Mouse (Mus musculus) ES-CJ7 (cell line): ENCODE results near the gene Ccdc157.

Experiments used
- DNase-seq: peaks from one replicate; pipeline ENCODE4 v3.0.0; 2011; ENCODE audit warnings: low read depth, low spot score

The Ccdc157 gene

DNA sequence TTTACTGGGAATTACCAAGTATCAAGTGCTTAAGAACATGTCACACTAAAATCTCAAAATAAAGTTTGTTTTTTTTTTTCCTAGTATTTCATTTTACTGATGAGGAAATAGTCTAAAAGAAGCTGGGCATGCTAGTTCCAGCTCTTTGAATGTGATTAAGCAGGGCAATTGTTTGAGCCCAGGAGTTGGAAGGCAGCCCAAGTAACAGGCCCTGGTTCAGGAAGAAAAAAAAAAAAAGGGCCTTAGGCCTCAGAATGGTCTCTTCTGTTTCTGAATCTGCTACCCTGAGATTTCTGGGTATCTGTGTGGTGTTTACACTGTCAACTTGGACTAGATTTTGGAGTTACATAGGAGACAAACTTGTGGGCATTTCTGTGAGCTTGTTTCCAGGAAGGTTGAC lies 23.4 kb upstream of the Ccdc157 start:
- DNase-seq, result no peak

DNA sequence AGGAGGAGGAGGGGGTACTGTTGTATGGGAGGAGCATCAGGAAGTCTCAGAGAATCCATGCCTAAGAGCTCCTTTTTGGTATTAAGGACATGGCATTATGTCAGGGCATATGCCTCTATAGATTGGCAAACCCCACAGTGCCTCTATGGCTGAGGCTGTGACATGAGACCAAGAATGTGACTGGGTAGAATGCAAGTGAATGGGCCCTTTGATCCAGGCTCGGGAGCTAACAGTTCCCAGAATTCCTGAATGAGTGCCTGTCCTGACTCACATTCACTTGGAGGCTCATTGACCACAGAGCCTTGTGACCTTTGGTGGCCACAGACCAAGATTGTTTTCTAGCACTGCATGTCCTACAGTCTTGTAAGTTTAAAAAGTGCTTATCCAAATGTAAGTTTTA lies 22.0 kb upstream of the Ccdc157 start:
- DNase-seq, result no peak

DNA sequence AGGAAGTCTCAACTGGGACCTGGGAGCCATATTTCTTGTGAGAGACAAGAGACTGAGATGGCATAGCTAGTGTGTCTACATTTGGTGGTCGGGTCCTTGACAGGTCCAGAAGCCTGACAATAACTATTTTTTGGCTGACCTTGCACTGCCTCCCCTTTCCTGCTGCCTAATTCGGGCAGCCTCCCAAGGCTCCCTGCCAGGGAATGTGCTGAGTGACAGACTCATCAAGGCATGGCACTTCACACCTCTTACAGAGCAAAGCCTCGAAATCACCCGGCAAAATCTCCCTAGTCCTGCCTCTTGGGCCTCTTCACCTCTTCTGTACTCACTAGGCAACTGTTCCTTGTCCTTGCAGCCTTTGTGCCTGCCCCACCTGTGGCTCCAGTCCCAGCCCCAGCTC lies 17.6 kb upstream of the Ccdc157 start:
- no peak for DNase-seq

DNA sequence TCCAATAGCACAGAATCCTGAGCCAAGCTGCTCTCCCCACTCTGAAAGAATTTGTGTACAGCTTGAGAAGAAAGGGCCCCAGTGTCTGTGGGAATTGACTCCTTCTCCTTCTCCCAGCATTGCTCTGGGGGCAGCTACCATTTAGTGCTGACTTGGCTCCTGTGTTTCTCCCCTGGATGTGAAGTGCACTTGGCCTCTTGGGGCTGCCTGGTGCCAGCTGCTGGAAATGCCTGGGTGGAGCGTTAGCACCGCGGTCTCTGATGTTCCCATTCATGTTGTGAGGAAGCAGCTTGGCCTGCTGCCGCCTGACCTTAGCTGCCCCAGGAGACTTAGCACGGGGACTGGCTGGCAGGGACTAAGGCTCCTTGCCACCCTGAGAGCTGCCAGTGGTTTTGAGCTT lies 14.5 kb upstream of the Ccdc157 start:
- DNase-seq, result no peak

DNA sequence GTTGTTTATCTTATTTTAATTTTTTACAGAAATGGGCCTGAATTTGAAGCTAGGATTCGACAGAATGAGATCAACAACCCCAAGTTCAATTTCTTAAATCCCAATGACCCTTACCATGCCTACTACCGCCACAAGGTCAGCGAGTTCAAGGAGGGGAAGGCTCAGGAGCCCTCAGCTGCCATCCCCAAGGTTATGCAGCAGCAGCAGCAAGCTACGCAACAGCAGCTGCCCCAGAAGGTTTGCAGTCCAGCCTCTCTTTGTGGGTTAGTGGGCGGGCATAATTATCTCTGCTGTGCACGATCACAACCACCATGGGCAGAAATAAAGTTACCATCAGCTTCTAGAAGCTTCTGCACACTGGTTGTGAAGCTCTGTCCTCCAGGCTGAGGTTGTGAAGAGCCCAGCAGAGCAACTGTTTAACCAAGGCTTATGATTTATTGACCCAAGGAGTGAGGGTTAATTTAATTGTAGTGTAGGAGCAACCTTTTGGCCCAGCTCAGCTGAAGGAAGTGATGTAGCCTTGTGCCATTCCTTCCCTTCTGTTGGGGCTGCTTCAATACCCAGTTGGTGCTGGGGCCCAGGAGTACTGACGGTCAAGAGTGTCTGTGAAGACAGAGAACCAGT lies 6.5 kb upstream of the Ccdc157 start:
- no peak for DNase-seq

DNA sequence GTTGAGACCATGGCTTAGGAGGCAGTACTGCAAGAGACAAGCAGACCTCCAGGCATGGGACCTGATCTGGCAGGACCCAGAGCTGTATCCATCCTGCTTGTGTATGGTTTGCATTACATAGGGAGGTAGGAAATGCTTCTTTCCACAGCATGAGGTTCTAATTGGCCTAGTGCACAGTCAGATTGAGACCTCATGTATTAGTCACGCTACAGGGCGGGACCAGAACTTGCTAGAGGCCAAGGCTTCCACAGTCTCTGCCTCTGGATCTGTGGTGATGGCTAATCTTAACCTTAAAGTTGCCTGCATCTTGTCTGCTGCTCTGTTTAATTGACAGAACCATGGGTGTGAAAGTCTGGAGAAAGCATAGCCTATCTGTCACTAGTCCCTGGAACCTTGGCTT lies 4.6 kb upstream of the Ccdc157 start:
- DNase-seq, result no peak

DNA sequence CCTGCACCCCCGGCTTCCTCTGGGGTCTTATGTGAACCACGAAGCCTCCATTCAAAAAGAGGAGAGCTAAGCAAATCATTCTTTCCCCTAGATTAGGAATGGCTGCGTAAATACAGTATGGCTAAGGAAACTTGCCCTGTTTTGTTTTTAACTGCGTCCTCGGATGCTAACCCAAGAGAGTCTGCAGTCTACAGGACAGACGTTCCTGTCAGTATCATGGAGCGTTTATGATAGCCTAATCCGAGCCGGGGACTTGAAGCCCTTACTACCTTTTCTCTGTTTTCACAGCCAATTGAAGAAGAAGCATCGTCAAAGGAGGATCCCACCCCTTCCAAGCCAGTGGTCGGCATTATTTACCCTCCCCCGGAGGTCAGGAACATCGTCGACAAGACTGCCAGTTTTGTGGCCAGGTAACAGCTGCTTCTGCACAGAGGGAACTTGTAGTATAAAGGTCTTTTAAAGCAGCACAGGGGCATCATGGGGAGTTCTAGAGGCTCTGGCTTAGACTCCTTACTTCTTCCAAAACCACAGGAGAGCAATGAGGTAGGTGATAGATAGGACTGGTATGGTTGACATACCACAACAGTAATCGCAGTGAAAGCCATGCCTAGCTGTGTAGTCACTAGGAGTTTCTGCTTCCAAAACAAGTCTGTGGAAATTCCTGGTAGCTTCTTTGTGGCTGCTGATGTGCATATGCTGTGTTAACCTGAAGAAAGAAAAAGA lies 826 bp upstream of the Ccdc157 start:
- no peak for DNase-seq

DNA sequence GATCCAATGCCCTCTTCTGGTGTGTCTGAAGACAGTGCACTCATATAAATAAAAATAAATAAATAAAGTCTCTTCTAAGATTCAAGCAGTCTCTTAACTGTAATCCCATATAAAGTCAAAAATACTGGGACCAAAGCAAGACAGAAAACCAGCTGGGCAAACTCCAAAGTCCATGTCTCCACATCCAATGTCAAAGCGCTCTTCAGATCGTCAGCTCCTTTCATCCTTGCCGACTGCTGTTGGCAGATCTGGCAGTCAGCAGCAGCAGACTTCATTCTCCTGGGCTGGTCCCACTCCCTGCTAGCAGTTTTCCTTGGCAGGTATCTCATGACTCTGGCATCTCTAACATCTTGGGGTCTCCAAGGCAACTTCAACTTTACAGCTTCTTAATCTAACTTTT lies 1.4 kb downstream of the Ccdc157 start:
- no peak for DNase-seq

DNA sequence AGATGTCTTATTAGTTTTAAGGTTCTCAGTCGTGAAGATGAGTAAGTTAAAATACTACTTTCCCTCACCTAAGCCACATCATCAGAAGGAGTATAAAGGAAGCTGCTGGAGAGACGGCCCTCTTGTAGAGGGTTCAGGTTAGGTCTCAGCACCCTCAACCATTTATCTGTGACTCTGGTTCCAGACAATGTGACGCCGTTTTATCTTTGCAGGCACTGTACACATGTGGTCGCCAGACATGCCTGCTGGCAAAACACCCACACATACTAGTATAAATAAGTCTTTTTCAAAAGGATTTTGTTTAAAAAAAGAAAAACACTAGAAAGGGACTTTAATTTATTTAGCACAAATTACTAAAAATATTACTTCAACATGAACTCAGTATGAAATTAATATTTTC lies 4.5 kb downstream of the Ccdc157 start:
- no peak for DNase-seq

DNA sequence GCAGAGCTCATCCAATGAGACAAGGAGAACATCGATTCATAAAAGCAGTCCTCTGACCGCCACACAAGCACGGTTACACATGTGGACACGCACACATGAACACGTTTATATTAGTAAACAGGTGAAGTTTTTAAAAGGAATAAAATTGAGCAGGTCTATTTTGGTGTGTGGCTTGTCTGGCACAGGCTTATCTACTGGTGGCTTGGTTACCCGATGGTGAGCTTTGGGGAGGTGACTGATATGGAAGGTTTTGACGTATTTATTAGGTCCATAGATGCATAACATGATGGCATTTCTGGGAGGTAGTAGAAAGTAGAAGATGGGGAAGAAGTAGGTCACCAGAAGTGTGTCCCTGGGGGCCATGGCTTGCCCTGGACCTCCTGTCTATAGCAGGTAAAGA lies 6.4 kb downstream of the Ccdc157 start:
- no peak for DNase-seq

DNA sequence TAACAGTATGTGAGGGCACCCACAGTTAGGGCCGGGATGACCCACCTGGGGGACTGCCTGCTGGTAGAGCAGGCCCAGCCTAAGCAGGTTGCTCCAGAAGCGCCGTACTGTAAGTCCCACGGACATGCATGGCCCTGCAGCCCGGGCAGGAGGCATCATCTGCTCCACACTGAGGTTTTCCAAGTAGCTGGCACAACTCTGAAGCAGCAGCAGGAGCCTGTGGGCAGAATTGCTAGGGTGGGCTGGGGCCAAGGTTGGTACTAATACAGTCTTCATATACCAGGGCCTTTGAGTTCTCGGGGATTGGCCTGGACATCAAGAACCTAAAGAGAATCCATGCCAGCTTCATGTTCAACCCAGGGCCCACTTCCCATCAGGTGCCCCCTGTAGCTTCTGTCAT lies 10.2 kb downstream of the Ccdc157 start:
- no peak for DNase-seq

DNA sequence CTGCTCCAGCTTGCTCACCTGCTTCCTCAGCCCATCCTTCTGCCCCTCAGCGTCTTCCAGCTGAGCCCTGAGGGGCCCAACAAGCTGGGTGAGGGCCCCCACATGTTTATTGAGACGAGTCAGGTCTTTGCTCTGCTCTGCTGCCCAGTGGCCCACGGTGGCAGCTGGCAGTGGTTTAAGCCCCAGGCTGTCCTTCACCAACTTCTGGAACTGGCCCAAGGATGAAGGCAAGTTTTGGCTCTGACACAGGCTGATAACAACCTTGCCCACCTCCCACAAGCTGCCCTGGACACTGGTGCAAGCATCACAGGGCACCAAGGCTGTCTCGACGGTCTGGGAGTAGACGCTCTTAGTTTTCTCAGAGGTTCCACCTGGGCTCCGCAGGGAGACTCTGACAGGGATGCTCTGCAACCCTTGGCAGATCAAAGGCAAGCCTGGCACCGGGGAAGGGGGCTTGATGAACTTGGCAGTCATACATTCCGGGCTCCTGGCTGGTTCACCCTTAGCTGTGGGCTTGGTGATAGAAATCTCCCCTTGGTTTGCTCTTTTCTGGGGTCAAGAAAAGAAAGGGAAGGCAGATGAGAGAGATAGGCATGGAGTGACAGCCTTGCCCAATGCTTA lies 11.4 kb downstream of the Ccdc157 start:
- no peak for DNase-seq

DNA sequence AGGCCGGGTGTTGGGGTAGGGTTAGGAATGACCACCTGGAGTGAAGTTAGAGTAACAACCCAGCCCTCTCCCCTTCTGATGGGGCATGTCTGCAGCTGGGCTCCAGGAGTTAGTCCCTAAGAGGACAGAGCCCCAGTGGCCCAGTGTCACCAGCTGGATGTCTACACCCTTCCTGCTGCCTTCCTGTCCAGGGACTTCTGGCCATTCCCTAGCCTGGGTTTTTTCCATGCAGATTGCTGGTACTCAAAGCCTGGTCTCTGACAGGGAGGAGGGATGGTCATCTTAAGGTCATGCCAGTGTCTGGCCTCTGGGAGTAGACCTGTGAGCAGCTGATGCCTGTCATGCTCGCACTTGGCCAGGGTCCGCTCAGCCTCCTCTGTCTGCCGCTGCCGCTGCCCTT lies 12.0 kb downstream of the Ccdc157 start:
- no peak for DNase-seq

DNA sequence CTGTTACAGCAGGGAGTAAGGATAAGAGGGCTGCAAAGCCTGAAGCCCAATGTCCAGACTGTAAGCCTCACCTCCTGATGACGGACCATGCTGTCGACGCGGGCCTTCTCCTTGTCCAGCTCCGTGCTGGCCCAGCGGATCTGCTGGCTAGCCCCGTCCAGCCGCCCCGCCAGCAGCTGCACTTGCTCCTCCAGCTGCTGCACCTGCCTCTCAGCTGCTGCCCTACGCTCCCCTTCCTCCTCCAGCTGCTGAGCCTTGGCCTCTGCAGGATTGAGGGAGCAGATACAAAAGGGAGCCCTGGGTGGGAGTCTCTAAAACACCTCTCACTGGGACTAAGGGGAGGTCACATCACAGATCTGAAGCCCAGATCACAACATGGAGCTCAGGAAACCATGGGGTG lies 13.0 kb downstream of the Ccdc157 start:
- no peak for DNase-seq

DNA sequence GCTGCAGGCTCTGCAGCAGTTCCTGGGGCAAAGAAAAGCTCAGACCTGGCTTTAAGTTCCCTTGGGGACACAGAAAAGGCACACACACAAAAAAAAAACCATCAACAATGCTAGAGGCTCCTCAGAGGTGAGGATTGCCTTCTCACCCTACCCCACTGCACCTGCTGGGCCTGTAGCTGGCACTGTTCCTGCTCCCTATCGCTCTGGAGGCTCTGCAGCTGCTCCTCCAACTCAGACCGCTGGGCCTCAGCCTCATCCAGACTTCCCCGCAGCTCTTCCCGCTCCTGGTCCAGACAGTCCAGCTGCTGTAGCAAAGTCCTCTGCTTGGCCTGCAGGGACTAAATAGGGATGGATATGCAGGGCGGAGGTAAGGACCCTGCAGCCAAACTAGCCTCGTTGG lies 13.7 kb downstream of the Ccdc157 start:
- DNase-seq, result no peak

DNA sequence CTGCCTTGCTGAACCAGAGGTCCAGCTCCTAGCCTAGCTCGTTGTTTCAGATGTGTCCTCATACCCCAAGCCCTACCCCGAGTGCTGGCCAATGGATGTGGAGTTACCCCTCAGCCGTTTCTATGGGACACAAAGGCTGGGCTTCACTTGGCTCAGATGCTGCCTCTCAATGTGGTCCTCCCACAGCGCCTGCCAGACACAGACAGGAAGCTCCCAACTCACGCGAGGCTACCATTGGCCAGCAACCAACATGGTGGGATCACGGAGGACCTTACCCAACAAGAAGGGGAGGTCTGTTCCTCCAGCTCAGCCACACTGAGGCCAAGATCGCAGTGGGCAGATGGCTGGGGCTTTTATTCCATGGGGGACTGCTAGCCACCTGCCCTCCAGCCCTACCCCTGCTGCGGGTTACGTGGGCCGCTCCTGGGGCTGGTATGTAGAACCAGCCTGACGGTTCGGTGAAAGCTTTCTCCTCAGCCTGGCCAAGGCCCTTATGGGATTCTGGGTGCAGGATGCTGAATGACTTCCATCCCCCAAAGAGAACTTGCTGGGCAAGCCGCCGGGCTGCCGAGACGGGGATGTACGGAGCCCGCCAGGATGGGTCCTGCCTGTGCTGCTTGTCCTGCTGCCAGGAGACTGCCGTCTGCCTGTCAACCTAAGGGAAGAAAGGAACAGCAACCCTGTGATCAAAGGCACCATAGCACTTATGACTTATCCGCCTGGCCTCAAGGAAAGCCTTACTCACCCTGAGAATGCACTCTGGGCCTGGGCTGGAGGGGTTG lies 16.6 kb downstream of the Ccdc157 start:
- DNase-seq, result no peak

DNA sequence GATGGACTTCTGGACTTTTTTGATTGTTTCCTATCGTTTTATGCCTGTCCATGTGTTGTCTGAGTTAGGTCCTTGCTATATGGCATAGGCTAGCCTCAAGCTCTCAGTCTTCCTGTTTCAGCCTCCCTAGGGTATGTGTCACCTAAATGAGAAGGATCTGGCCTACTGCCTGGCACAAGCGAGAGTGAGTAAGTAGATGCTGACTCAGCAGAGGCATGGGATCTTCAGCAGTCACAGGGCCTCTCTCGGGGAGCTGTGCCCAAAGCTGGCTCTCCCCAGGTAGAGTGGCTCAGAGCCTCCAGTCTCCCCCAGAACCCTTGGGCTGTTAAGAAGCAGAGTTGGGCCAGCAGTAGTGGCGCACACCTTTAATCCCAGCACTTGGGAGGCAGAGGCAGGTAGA lies 17.7 kb downstream of the Ccdc157 start:
- DNase-seq, result no peak

DNA sequence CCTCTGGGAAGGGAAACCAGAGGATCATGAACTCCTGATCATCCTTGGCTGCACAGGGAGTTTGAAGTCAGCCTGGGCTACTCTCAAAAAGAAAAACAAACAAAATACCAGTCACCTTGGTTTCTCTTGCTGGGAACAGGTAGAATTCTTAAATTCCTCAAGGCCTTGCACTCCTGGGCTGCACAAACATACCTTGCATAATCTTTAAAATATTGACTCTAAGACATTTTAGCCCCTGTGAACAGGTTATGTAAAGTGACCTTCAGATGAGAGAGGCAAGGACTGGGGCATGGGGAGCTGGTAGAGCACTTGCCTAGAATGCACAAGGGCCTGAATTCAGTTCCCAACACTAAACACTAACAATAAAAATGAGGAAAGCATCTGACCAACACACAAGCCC lies 18.6 kb downstream of the Ccdc157 start:
- DNase-seq, result no peak

DNA sequence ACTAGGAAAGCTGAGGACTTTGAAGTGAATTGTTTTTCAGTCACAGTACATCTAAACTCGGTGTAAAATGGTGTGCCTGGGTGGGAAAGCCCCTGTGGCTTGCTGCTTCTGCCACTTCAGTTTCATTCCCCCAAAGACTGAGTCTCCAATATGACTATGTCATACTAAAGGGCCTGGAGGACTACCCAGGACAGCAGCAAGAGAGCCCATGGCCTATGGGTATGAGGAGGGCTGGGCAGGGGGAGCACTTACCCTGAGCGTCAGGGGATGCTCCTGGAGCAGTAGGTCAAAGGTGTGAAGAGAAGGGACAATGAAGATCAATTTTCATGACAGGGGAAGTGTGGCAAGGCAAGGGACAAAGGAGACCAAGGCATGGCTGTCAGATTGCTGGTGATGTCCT lies 21.1 kb downstream of the Ccdc157 start:
- DNase-seq, result no peak

DNA sequence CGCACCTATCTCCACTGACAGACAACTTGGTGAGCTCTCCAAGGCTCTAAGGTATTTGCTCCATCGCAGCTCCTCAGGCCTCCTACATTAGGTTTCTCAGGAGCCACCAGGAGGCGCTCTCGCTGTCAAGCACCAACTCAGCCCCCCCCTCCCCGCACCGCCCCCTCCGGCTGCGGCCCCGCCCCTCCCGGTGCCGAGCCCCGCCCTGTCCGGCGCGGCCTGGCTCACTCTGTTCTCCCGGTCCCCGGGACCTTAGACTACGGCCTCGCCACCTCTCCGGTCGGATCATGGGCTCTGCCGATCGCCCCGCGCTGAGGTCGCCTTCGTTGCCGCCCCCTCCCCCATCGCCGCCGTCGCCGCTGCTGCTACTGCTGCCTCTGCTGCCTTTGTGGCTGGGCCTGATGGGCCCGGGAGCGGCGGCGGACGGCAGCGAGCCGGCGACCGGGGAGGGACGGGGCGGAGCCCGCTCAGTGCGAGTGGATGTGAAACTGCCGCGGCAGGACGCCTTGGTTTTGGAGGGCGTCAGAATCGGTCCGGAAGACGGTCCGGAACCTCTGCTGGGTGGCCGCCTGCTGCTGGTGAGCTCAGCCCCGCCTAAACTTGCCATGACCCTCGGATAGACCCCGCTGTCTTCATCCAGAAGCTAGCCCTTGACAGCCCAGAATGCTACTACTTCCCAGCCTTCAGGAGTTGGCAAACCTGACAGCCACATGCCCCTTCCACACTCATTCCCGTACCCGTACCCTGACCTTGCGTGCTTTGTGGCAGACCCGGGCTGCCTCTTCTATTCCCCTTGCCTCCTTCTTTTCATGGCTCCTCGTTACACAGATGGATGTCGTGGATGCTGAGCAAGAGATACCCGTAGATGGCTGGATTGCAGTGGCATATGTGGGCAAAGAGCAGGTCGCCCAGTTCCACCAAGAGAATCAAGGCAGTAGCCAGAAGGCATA lies 24.8 kb downstream of the Ccdc157 start, which contains the start of gene Rnf215:
Rnf215 (plus strand) TSS at position 217 of the 950 bp plus-strand sequence.
- DNase-seq, result peak; percentile 91

DNA sequence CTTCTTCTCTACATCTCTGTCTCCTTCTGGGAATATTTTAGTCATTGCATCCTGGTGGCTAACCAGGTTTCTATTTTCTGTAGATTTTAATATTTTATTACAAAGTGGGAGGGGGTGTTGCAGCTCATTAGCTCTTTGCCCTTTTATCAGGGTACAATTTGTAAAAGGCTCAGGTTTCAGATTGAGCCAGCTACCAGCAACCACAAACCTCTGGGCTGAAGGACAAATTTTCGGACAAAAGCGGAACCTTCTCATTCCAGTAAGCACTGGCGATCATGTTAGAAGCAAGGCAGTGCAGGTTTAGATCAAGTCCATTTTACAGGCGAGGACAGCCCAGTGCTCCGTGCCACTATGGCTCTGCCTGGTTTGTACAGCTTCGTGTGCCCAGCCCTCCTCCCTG lies 25.7 kb downstream of the Ccdc157 start:
- DNase-seq, result no peak
